Mouse (Mus musculus) liver, embryonic 14.5 days (tissue): ENCODE results near the gene Tmtc4. TPM values are rescaled to one million over a fixed set of nuclear protein-coding genes. Genes with fewer than 3 reads are reported as not detected.

Experiments
- ATAC-seq: fragments of 200-750 bp; cut with Nextera tagmentation; 2 replicates; pipeline ENCODE4 v1.8.0; 2017; ENCODE audit warnings: moderate number of reproducible peaks, mild to moderate bottlenecking, moderate library complexity; ENCODE audit not compliant: insufficient read depth
- DNase-seq, 3 experiments: peaks; one replicate each; pipeline ENCODE4 v3.0.0-alpha.2; 2012 to 2013; ENCODE audit warnings: low read depth in 3 of 3, low spot score in 3 of 3
- H3K27ac ChIP-seq: fragments of 300-500 bp; sonication (generic); 2 replicates; pipeline ENCODE4 v1.5.1; 2014; ENCODE audit warnings: moderate library complexity, mild to moderate bottlenecking, control low read depth, inconsistent platforms
- H3K27me3 ChIP-seq: fragments of 300-500 bp; sonication (generic); 2 replicates; pipeline ENCODE4 v1.6.1; 2014; ENCODE audit warnings: mild to moderate bottlenecking, low read length, moderate library complexity; ENCODE audit not compliant: control insufficient read depth, insufficient read depth
- H3K36me3 ChIP-seq: fragments of 300-500 bp; sonication (generic); replicated peaks from 2 replicates; pipeline ENCODE4 v1.6.1; 2014; ENCODE audit warnings: low read depth; ENCODE audit not compliant: control insufficient read depth, insufficient read depth
- H3K4me1 ChIP-seq, 2 experiments: fragments of 200-500 bp in 1 of 2; fragments of 300-500 bp in 1 of 2; sonication (generic) in 1 of 2; replicated peaks; 2 replicates each; pipeline ENCODE4 v1.6.1; 2012 to 2014; ENCODE audit warnings: antibody characterized with exemption in 1 of 2, inconsistent platforms in 1 of 2, low read length in 1 of 2; ENCODE audit not compliant: control insufficient read depth in 2 of 2, insufficient read depth in 2 of 2
- H3K4me2 ChIP-seq: fragments of 300-500 bp; sonication (generic); 2 replicates; pipeline ENCODE4 v1.6.1; 2014; ENCODE audit warnings: low read depth, mild to moderate bottlenecking, control low read depth, moderate library complexity
- H3K4me3 ChIP-seq, 2 experiments: fragments of 200-500 bp in 1 of 2; fragments of 300-500 bp in 1 of 2; sonication (generic) in 1 of 2; 2 replicates each; pipeline ENCODE4 v1.5.1; 2012 to 2014; ENCODE audit warnings: low read depth in 2 of 2, low read length in 2 of 2, mild to moderate bottlenecking in 2 of 2, control low read depth in 1 of 2, inconsistent platforms in 1 of 2, moderate library complexity in 1 of 2; ENCODE audit not compliant: insufficient read depth in 1 of 2
- H3K9ac ChIP-seq: fragments of 300-500 bp; sonication (generic); replicated peaks from 2 replicates; pipeline ENCODE4 v1.6.1; 2014; ENCODE audit warnings: mild to moderate bottlenecking, control low read depth, moderate library complexity
- H3K9me3 ChIP-seq: fragments of 300-500 bp; sonication (generic); 2 replicates; pipeline ENCODE4 v1.6.1; 2016; ENCODE audit warnings: low read length, mixed read lengths; ENCODE audit not compliant: control insufficient read depth
- CTCF ChIP-seq: IDR thresholded peaks from 2 replicates; pipeline ENCODE4 v1.5.1; 2016; ENCODE audit warnings: antibody characterized with exemption, low read depth, control low read depth
- EP300 ChIP-seq: IDR thresholded peaks from 2 replicates; pipeline ENCODE4 v1.6.1; 2016; ENCODE audit warnings: antibody characterized with exemption, low read depth
- WGBS: fragments of 180-500 bp; shearing (Covaris S2); extraction: QIAGEN DNeasy Blood & Tissue Kit; methylation state at CpG from one replicate; pipeline ENCODE4 v1.1.7; 2014; ENCODE audit not compliant: insufficient replicate concordance; 5-methylcytosine and 5-hydroxymethylcytosine counted together
- polyA plus RNA-seq, 2 experiments: library from polyadenylated mRNA; depleted of rRNA in 1 of 2; stranded (reverse) in 1 of 2; unstranded in 1 of 2; fragments of >200 nt; fragmentation: Nextera tagmentation in 1 of 2; extraction: Ambion mirVana in 1 of 2; gene quantifications; 2 replicates each; pipeline versions ENCODE4 v1.2.1 to v1.2.3; 2012 to 2014

Gene Tmtc4
- polyA plus RNA-seq, 2 experiments = 1.4 to 2.3 TPM

- TF ChIP-seq CTCF (no peak), EP300 (no peak)
- Histone ChIP-seq H3K27ac (no peak overlapping the region), H3K36me3 (no peaks in the 10 kb centered on the region), H3K9me3 (no peaks in the 10 kb centered on the region), H3K4me3 (no peak overlapping the region), H3K27me3 (no peaks in the 10 kb centered on the region), H3K4me1 (no peaks in the 10 kb centered on the region), H3K4me2 (no peak overlapping the region), H3K9ac (no peak overlapping the region)
- 74% methylated on average over 1 of the region's 1 CpGs for WGBS
- no peak for DNase-seq
- no peak for ATAC-seq
Observed at GRCm38 (mm10) chr14:122952556-122952955, 31.3 kb downstream of the Tmtc4 start.

GRCm38 (mm10) chr14:122951676-122952445 lies 32.0 kb downstream of the Tmtc4 start:
- no peak for TF ChIP-seq CTCF
- no peak for TF ChIP-seq EP300
- no peak for ATAC-seq
- WGBS = 55% methylated on average over 6 of the region's 6 CpGs
- Histone ChIP-seq H3K27me3 (no peaks in the 10 kb centered on the region), H3K9ac (no peak overlapping the region), H3K4me3 (no peak overlapping the region), H3K4me1 (no peaks in the 10 kb centered on the region), H3K4me2 (no peak overlapping the region), H3K36me3 (no peaks in the 10 kb centered on the region), H3K9me3 (no peaks in the 10 kb centered on the region), H3K27ac (no peak overlapping the region)
- DNase-seq = no peak

- DNase-seq (no peak), ATAC-seq (no peak)
- no peaks in the 10 kb centered on the region for H3K4me1 ChIP-seq
- H3K9ac ChIP-seq = no peak overlapping the region
- H3K9me3 ChIP-seq = no peaks in the 10 kb centered on the region
- H3K4me3 ChIP-seq = no peak overlapping the region
- H3K27me3 ChIP-seq = no peaks in the 10 kb centered on the region
- no peak overlapping the region for H3K4me2 ChIP-seq
- TF ChIP-seq CTCF (peak; percentile 49), EP300 (no peak)
- no peaks in the 10 kb centered on the region for H3K36me3 ChIP-seq
- 67% methylated on average over 1 of the region's 1 CpGs for WGBS
- no peak overlapping the region for H3K27ac ChIP-seq
Observed at GRCm38 (mm10) chr14:122950915-122951314, 32.9 kb downstream of the Tmtc4 start.

GRCm38 (mm10) chr14:122943475-122943853 lies 40.4 kb downstream of the Tmtc4 start:
- Histone ChIP-seq H3K9me3 (no peaks in the 10 kb centered on the region), H3K4me3 (no peak overlapping the region), H3K4me2 (no peak overlapping the region), H3K27ac (no peak overlapping the region), H3K4me1 (no peaks in the 10 kb centered on the region), H3K36me3 (no peaks in the 10 kb centered on the region), H3K27me3 (no peaks in the 10 kb centered on the region), H3K9ac (no peak overlapping the region)
- ATAC-seq = no peak
- 83% methylated on average over 3 of the region's 3 CpGs for WGBS
- DNase-seq = no peak
- no peak for TF ChIP-seq CTCF
- TF ChIP-seq EP300 = no peak

- Histone ChIP-seq H3K4me2 (no peak overlapping the region), H3K9ac (no peak overlapping the region), H3K36me3 (no peaks in the 10 kb centered on the region), H3K27me3 (no peaks in the 10 kb centered on the region), H3K4me1 (no peaks in the 10 kb centered on the region), H3K4me3 (no peak overlapping the region), H3K9me3 (no peaks in the 10 kb centered on the region), H3K27ac (no peak overlapping the region)
- TF ChIP-seq EP300 (no peak), CTCF (no peak)
- WGBS = 77% methylated on average over 4 of the region's 4 CpGs
- no peak for DNase-seq
- ATAC-seq = no peak
Observed at GRCm38 (mm10) chr14:122942757-122943474, 40.9 kb downstream of the Tmtc4 start.
